Mouse (Mus musculus) olfactory bulb, adult 2 months (tissue): ENCODE measurements around the gene Celf2.

Source experiments
- CTCF ChIP-seq: fragments of 200-500 bp; IDR thresholded peaks from 2 replicates; pipeline ENCODE4 v1.5.1; 2012; ENCODE audit warnings: low read depth, mild to moderate bottlenecking, low read length, moderate library complexity; ENCODE audit not compliant: insufficient read depth
- POLR2A ChIP-seq: fragments of 200-500 bp; IDR thresholded peaks from 2 replicates; pipeline ENCODE4 v1.6.1; 2012; ENCODE audit warnings: mild to moderate bottlenecking, low read depth, low read length, moderate library complexity; ENCODE audit not compliant: insufficient read depth

- TF ChIP-seq CTCF: no peak
- TF ChIP-seq POLR2A: no peak
These were observed 197.6 kb downstream of the Celf2 start for GRCm38 (mm10) chr2:7311776-7312175.
